Mouse (Mus musculus): ENCODE results near the gene Slfn9. TPM values are rescaled to one million over a fixed set of nuclear protein-coding genes. Genes with fewer than 3 reads are reported as not detected.

The Slfn9 gene
- 35.1 TPM for polyA plus RNA-seq (2014; fragmentation: Illumina TruSeq; extraction: RNeasy Lipid Tissue Mini Kit (QIAGEN cat#74804); ENCODE audit: low read depth, low replicate concordance)

DNA sequence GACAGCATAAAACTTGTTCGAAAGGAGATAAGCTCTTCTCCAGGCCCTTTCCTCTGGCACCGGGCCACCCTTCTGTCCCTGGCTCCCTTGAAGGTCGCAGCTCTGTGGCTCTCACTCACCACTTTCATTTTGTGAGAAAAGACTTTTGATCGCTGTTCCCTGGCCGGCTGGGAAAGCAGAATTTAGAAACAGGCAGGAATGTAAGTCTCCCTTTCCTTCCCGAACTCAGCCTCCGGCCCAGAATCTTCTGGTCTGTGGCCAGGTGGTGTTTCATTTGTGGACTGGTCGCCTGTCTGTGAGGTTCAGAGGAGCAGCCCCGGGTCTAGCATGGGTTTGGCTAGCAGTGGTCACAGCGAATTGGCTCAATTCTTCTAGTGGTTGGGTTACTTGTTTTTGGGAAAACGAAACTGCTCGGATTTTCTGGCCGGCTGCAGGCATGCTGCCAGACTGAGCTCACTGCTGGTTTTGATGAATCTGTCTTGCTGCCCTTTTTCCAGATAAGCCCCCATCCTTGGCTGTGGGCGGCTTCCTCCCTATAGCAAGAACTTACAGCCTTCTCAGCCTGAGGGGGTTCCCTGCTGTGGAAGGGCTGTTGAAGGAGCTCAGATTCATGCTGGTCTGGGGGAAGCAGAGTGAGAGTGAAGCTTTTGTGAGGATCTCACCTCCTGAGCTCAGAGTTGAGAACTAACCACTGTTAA is at the start of gene Slfn9:
TSS of gene Slfn9 (minus strand) at position 362 of the 698 bp plus-strand sequence.

GRCm38 (mm10) chr11:83020621-83021020 is 29.0 kb upstream of the Slfn9 start, which contains the start of gene Slfn8:
Slfn8 (minus strand) TSS chr11:83020810.

DNA sequence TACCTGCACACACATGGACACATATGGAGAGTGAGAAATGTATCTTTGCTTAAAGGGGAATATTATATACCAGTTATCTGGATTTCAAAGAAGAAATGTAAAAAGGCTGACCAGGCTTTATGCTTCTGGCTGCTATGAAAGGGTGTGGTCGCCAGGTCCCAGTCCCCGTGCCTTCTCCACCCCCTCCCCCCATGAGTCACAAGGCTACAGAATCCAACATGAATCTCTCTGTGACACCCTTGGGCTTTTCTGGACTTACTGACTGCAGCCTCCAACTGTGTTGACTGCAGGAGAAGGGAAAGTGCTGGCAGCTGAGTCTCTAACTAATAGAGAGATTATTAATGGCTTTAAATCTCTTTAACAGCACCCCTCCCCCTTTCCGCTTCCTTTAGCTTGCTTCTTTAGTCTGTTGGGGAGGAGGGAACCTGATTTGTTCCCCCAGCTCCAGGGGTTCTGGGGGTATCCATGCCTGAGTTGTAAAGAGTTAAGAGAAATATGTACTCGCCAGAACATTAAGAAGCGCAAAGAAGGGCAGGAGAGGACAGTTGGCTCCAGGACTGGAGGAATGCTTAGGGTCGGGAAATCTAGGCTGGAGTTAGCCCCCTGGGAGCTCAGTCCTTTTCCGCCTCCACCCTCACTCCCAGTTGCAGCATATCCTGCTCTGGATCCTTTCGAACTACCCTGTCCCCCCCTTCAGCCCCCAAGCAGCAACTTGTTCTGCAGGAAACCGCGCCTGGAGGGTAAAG is 40.7 kb downstream of the Slfn9 start, which contains the start of gene Slfn5:
TSS of gene Slfn5 (plus strand) at position 614 of the 746 bp plus-strand sequence.

Other genes starting within 250 kb of the Slfn9 start
- 0.47 TPM for gene Cct6b, start 227.5 kb downstream of the Slfn9 start, polyA plus RNA-seq (2014; fragmentation: Illumina TruSeq; extraction: RNeasy Lipid Tissue Mini Kit (QIAGEN cat#74804); ENCODE audit: low read depth, low replicate concordance)
- gene Zfp830, start 227.5 kb downstream of the Slfn9 start, polyA plus RNA-seq (2014; fragmentation: Illumina TruSeq; extraction: RNeasy Lipid Tissue Mini Kit (QIAGEN cat#74804); ENCODE audit: low read depth, low replicate concordance): 20.2 TPM
- 21.7 TPM for gene Lig3, start 210.7 kb downstream of the Slfn9 start, polyA plus RNA-seq (2014; fragmentation: Illumina TruSeq; extraction: RNeasy Lipid Tissue Mini Kit (QIAGEN cat#74804); ENCODE audit: low read depth, low replicate concordance)
- 41.4 TPM for gene Rffl, start 120.6 kb downstream of the Slfn9 start, polyA plus RNA-seq (2014; fragmentation: Illumina TruSeq; extraction: RNeasy Lipid Tissue Mini Kit (QIAGEN cat#74804); ENCODE audit: low read depth, low replicate concordance)
- gene Rad51d, start 101.2 kb downstream of the Slfn9 start, polyA plus RNA-seq (2014; fragmentation: Illumina TruSeq; extraction: RNeasy Lipid Tissue Mini Kit (QIAGEN cat#74804); ENCODE audit: low read depth, low replicate concordance): 11.1 TPM
- gene Fndc8, start 99.7 kb downstream of the Slfn9 start, polyA plus RNA-seq (2014; fragmentation: Illumina TruSeq; extraction: RNeasy Lipid Tissue Mini Kit (QIAGEN cat#74804); ENCODE audit: low read depth, low replicate concordance): not detected
- 5.7 TPM for gene Nle1, start 83.4 kb downstream of the Slfn9 start, polyA plus RNA-seq (2014; fragmentation: Illumina TruSeq; extraction: RNeasy Lipid Tissue Mini Kit (QIAGEN cat#74804); ENCODE audit: low read depth, low replicate concordance)
- 0.50 TPM for gene Unc45b, start 81.3 kb downstream of the Slfn9 start, polyA plus RNA-seq (2014; fragmentation: Illumina TruSeq; extraction: RNeasy Lipid Tissue Mini Kit (QIAGEN cat#74804); ENCODE audit: low read depth, low replicate concordance)
- 16.6 TPM for gene Slfn5, start 40.5 kb downstream of the Slfn9 start, polyA plus RNA-seq (2014; fragmentation: Illumina TruSeq; extraction: RNeasy Lipid Tissue Mini Kit (QIAGEN cat#74804); ENCODE audit: low read depth, low replicate concordance)
- 6.0 TPM for gene Slfn8, start 29.0 kb upstream of the Slfn9 start, polyA plus RNA-seq (2014; fragmentation: Illumina TruSeq; extraction: RNeasy Lipid Tissue Mini Kit (QIAGEN cat#74804); ENCODE audit: low read depth, low replicate concordance)
- gene Slfn2, start 73.3 kb upstream of the Slfn9 start, polyA plus RNA-seq (2014; fragmentation: Illumina TruSeq; extraction: RNeasy Lipid Tissue Mini Kit (QIAGEN cat#74804); ENCODE audit: low read depth, low replicate concordance): 14.7 TPM
- 1.9 TPM for gene Slfn1, start 125.0 kb upstream of the Slfn9 start, polyA plus RNA-seq (2014; fragmentation: Illumina TruSeq; extraction: RNeasy Lipid Tissue Mini Kit (QIAGEN cat#74804); ENCODE audit: low read depth, low replicate concordance)
- gene Slfn4, start 183.4 kb upstream of the Slfn9 start, polyA plus RNA-seq (2014; fragmentation: Illumina TruSeq; extraction: RNeasy Lipid Tissue Mini Kit (QIAGEN cat#74804); ENCODE audit: low read depth, low replicate concordance): 238 TPM
- gene Slfn3, start 199.5 kb upstream of the Slfn9 start, polyA plus RNA-seq (2014; fragmentation: Illumina TruSeq; extraction: RNeasy Lipid Tissue Mini Kit (QIAGEN cat#74804); ENCODE audit: low read depth, low replicate concordance): 4.3 TPM